Mouse (Mus musculus): ENCODE measurements around the gene Tmem217. TPM values are rescaled to one million over a fixed set of nuclear protein-coding genes. Genes with fewer than 3 reads are reported as not detected.
"Not testable (repeated sequence)": the region's sequence is repeated elsewhere in the genome, so short reads cannot be mapped to it uniquely, and the experiment has no call there.

The Tmem217 gene
- polyA plus RNA-seq, 1 experiment from 2014 or later: 1.0 TPM

GRCm38 (mm10) chr17:29497481-29497880 is 54.7 kb downstream of the Tmem217 start:
- DNase-seq (ENCODE audit: extremely low spot score, low spot score); H3K4me3 ChIP-seq; H3K9me3 ChIP-seq; H3K27me3 ChIP-seq (ENCODE audit: poor library complexity, severe bottlenecking); H3K27ac ChIP-seq: not testable (repeated sequence)
- 61% methylated on average over 1 of the region's 1 CpGs for whole genome bisulfite sequencing
- Histone ChIP-seq H3K36me3 (replicated peaks) (peaks cover 32% of the 10 kb centered on the region), H3K4me1 (peaks cover 29% of the 10 kb centered on the region)

GRCm38 (mm10) chr17:29497071-29497354 is 55.2 kb downstream of the Tmem217 start:
- H3K9me3 ChIP-seq: no peaks in the 10 kb centered on the region
- H3K4me3 ChIP-seq: no peak overlapping the region
- peaks cover 29% of the 10 kb centered on the region for H3K4me1 ChIP-seq
- no peak for DNase-seq (ENCODE audit: extremely low spot score, low spot score)
- WGBS: 89% methylated on average over 3 of the region's 3 CpGs
- H3K36me3 ChIP-seq (replicated peaks): peaks cover 32% of the 10 kb centered on the region
- no peak overlapping the region for H3K27ac ChIP-seq
- H3K27me3 ChIP-seq (ENCODE audit: poor library complexity, severe bottlenecking): peaks cover 3% of the 10 kb centered on the region; the same call in 1 of the 2 replicates

DNA sequence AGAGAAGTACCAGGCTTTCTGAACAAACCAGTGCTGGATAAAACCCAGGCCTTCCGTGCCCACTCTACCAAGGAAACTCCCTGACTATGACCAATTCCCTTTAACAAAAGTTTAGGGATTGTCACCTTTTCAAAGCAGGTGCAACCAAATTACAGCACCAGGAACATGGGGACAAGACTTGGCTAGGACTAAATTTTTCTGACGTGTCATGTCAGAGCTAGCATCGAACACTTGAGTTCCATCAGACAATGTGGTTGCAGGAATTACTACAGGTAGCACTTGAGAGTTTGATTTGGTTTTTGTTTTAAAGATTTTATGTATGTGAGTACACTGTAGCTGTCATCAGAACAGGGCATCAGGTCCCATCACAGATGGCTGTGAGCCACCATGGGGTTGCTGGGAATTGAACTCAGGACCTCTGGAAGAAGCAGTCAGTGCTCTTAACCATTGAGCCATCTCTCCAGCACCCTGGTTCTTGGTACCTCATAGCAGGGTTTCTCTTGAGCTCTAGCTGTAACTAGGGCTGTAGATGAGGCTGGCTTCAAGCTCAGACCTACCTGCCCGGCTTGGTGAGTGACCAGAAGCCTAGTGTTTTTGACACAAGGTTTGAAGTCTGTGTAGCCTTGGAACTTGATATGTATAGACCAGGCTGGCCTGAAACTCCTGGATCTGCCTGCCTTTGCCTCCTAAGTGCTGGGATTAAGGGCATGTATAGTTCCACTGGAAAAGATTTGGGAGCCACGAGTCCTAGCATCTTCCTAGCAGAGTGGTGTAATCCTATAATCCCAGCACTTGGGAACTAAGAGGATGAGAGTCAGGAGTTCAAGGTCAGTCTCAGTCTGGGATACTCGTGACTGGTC is 55.7 kb downstream of the Tmem217 start:
- no peak for DNase-seq (ENCODE audit: extremely low spot score, low spot score)
- H3K4me3 ChIP-seq: no peak overlapping the region
- no peaks in the 10 kb centered on the region for H3K9me3 ChIP-seq
- peaks cover 32% of the 10 kb centered on the region for H3K36me3 ChIP-seq (replicated peaks)
- H3K27me3 ChIP-seq (ENCODE audit: poor library complexity, severe bottlenecking): no peaks in the 10 kb centered on the region
- no peak overlapping the region for H3K27ac ChIP-seq
- H3K4me1 ChIP-seq: peaks cover 35% of the 10 kb centered on the region
- 84% methylated on average over 6 of the region's 6 CpGs for WGBS

GRCm38 (mm10) chr17:29494732-29495076 is 57.5 kb downstream of the Tmem217 start:
- Histone ChIP-seq H3K4me1 (peaks cover 46% of the 10 kb centered on the region), H3K4me3 (peak overlapping the region; percentile 11; the same call in 1 of the 2 replicates), H3K9me3 (no peaks in the 10 kb centered on the region), H3K27ac (0 out of 2 replicates have a peak overlapping the region, but pooled peaks have one; percentile 41), H3K27me3 (ENCODE audit: poor library complexity, severe bottlenecking) (no peaks in the 10 kb centered on the region), H3K36me3 (replicated peaks) (peaks cover 32% of the 10 kb centered on the region)
- 60% methylated on average over 7 of the region's 8 CpGs for WGBS
- no peak for DNase-seq (ENCODE audit: extremely low spot score, low spot score)

GRCm38 (mm10) chr17:29494062-29494731 is 58.0 kb downstream of the Tmem217 start:
- Histone ChIP-seq H3K27me3 (ENCODE audit: poor library complexity, severe bottlenecking) (no peaks in the 10 kb centered on the region), H3K4me1 (peaks cover 51% of the 10 kb centered on the region), H3K27ac (0 out of 2 replicates have a peak overlapping the region, but pooled peaks have one; percentile 97), H3K4me3 (peak overlapping the region; percentile 98), H3K9me3 (no peaks in the 10 kb centered on the region), H3K36me3 (replicated peaks) (peaks cover 32% of the 10 kb centered on the region)
- DNase-seq (ENCODE audit: extremely low spot score, low spot score): no peak
- 82% methylated on average over 10 of the region's 10 CpGs for WGBS

- H3K4me1 ChIP-seq: peaks cover 57% of the 10 kb centered on the region
- peaks cover 32% of the 10 kb centered on the region for H3K36me3 ChIP-seq (replicated peaks)
- WGBS: 84% methylated on average over 11 of the region's 11 CpGs
- H3K4me3 ChIP-seq: peak overlapping the region; percentile 98
- DNase-seq (ENCODE audit: extremely low spot score, low spot score): no peak
- 0 out of 2 replicates have a peak, but pooled peaks cover under 1% of the 10 kb centered on the region for H3K27me3 ChIP-seq (ENCODE audit: poor library complexity, severe bottlenecking)
- peak overlapping the region; percentile 97; the same call in 1 of the 2 replicates for H3K27ac ChIP-seq
- H3K9me3 ChIP-seq: no peaks in the 10 kb centered on the region
Measured at GRCm38 (mm10) chr17:29493461-29493980, 58.7 kb downstream of the Tmem217 start.

DNA sequence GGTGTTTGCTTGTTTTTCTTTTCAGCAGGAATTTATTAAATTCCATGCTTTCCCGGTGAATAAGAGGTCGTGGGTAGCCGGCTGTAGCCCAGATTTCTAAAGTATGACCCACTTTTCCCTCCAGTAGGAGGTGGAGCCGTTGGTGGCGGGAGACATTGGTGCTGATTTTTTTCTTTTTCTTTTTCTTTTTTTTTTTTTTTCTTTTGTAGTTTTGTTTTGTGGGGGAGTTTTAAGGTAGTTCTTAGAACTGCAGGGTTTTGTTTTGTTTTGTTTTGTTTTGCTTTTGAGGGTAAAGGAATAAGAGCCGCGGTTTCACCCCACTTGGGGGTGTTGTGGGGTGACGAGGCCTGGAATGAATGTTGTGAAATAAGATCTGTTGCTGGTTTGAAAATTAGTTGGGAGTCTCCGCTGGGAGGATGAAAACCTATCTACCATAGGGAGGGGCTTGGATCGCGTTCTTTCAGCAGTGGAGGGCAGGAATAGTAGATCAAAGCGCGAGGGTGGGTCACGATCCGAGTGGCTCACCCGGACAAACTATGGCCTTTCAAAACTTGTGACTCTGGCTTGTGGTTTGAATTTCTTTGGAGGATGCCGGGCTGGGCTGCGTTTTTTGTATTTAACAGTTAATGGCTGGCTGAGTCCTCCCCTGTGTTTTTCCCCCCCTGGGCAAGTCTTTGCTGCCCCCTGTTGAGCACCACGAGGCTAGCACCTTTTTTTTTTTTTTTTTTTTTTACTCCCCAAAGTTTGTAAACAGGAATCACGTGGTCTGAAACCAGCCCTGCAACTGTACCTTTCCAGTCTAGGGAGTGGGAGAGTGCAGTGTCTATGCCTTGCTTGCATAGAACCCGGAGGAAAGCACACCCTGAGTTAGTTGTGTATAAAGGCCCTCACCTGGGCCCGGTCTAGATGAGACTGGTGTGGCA is 59.7 kb downstream of the Tmem217 start:
- Histone ChIP-seq H3K4me3 (peak overlapping the region; percentile 98), H3K27ac (peak overlapping the region; percentile 97), H3K4me1 (peaks cover 58% of the 10 kb centered on the region), H3K9me3 (no peaks in the 10 kb centered on the region), H3K27me3 (ENCODE audit: poor library complexity, severe bottlenecking) (0 out of 2 replicates have a peak, but pooled peaks cover 4% of the 10 kb centered on the region), H3K36me3 (replicated peaks) (peaks cover 32% of the 10 kb centered on the region)
- DNase-seq (ENCODE audit: extremely low spot score, low spot score): peak; percentile 74
- WGBS: 2% methylated on average over 22 of the region's 22 CpGs

GRCm38 (mm10) chr17:29491591-29492268 is 60.5 kb downstream of the Tmem217 start:
- Histone ChIP-seq H3K27ac (peak overlapping the region; percentile 97), H3K4me3 (peak overlapping the region; percentile 98), H3K4me1 (peaks cover 58% of the 10 kb centered on the region), H3K9me3 (no peaks in the 10 kb centered on the region), H3K27me3 (ENCODE audit: poor library complexity, severe bottlenecking) (0 out of 2 replicates have a peak, but pooled peaks cover 4% of the 10 kb centered on the region), H3K36me3 (replicated peaks) (peaks cover 32% of the 10 kb centered on the region)
- under 1% methylated on average over 48 of the region's 48 CpGs for WGBS
- DNase-seq (ENCODE audit: extremely low spot score, low spot score): peak; percentile 67

- H3K27ac ChIP-seq: peak within 1 kb of the TSS; percentile 97
- H3K4me3 ChIP-seq: peak within 1 kb of the TSS; percentile 98
- peak; percentile 80 for DNase-seq (ENCODE audit: extremely low spot score, low spot score)
- peaks cover 25% of the 10 kb centered on the region for H3K36me3 ChIP-seq (replicated peaks)
- H3K27me3 ChIP-seq (ENCODE audit: poor library complexity, severe bottlenecking): 0 out of 2 replicates have a peak, but pooled peaks cover 4% of the 10 kb centered on the region
- WGBS: under 1% methylated on average over 90 of the region's 99 CpGs
- peaks cover 58% of the 10 kb centered on the region for H3K4me1 ChIP-seq
- H3K9me3 ChIP-seq: no peaks in the 10 kb centered on the region
Measured at GRCm38 (mm10) chr17:29490713-29491581, 61.2 kb downstream of the Tmem217 start, which contains the start of gene Pim1. TSS of gene Pim1 (plus strand) at chr17:29490753.

DNA sequence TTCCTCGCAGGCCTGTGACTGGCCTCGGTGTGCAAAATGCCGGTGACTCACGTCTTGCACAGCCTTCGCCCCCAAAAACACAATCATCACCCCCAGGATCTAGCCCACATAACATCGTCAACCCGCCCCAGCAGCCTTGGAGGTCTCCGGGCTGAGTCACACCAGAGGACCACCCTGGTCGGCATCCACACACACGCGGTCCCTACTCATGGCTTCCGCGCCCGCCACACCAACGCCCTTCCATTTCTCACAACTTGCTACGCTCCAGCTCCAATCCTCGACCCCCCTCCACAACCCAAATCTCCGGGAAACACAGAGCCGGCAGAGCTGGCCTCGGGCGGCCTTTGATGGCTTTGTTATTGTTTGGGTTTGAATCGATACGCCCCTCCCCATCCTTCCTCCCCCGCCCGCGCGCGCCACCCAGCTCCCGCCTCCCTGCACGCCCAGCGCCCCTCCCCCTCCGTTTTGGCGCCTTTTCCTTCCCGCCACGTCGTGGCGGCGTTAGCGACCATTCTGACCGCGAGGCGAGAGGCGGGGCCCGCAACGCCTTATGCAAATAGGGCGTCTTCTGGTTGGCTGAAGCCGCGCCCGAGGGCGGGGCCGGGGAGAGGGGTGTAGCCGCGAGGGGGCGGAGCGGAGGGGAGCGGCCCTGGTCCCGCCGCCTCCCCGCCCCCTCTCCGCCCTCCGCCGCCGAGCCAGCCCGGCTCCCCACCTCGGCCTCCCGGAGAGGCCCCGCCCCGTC is 62.0 kb downstream of the Tmem217 start:
- H3K4me1 ChIP-seq: peaks cover 58% of the 10 kb centered on the region
- WGBS: under 1% methylated on average over 54 of the region's 68 CpGs
- 0 out of 2 replicates have a peak, but pooled peaks cover 4% of the 10 kb centered on the region for H3K27me3 ChIP-seq (ENCODE audit: poor library complexity, severe bottlenecking)
- no peaks in the 10 kb centered on the region for H3K9me3 ChIP-seq
- peak overlapping the region; percentile 97 for H3K27ac ChIP-seq
- peak overlapping the region; percentile 98 for H3K4me3 ChIP-seq
- peak; percentile 100 for DNase-seq (ENCODE audit: extremely low spot score, low spot score)
- peaks cover 22% of the 10 kb centered on the region for H3K36me3 ChIP-seq (replicated peaks)

All from forebrain, embryonic 10.5 days (tissue).